Mouse (Mus musculus): Measurements from ENCODE around the gene Upk1a. TPM values are rescaled to one million over a fixed set of nuclear protein-coding genes. Genes with fewer than 3 reads are reported as not detected.

Gene Upk1a
- total and polyA plus RNA-seq, 3 experiments = 0.54 to 1.6 TPM; not detected in 1

DNA sequence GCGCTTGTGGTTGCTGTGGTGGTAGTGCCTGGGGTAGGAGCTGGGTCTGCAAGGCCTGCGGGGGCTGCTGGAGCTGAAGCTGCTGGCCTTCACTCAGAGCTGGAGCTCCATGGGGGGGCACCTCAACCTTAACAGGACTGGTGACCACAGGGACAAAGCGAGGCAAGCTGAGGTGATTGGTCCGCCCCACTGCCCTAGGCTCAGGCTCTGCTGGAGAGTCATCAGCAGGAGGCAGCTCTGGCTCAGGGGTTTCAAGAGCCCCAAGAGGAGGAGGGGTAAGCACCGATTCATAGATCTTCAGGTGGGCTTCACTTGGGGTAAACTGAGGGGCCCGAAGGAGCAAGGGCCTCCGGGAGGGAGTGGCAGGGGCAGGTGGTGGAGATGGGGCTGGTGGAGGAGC is 27.5 kb downstream of the Upk1a start:
- H3K79me2 ChIP-seq (ENCODE audit: control insufficient read depth, insufficient read depth, low read length, poor library complexity) = peaks cover 32% of the 10 kb centered on the region
- H3K9me3 ChIP-seq (replicated peaks; ENCODE audit: insufficient read depth, low read length) = no peaks in the 10 kb centered on the region
- H3K27ac ChIP-seq (ENCODE audit: control insufficient read depth, low read depth, low read length) = no peak overlapping the region
- H3K4me1 ChIP-seq (ENCODE audit: control insufficient read depth in 1 of 2, insufficient read depth in 2 of 2, low read length in 2 of 2) = peaks cover 1 to 3% of the 10 kb centered on the region in 2 experiments; a peak in 3 of 4 replicates
- peaks cover 5 to 13% of the 10 kb centered on the region in 2 experiments; a peak in 2 of 4 replicates for H3K36me3 ChIP-seq (ENCODE audit: control insufficient read depth in 1 of 2, insufficient read depth in 2 of 2, low read length in 2 of 2)
- no peaks in the 10 kb centered on the region for H3K27me3 ChIP-seq (ENCODE audit: control insufficient read depth in 1 of 2, insufficient read depth in 2 of 2, low read length in 2 of 2)
- no peak for TF ChIP-seq HCFC1 (IDR thresholded peaks at IDR 0.05; ENCODE audit: low read depth, low read length)
- no peak for TF ChIP-seq RCOR1 (IDR thresholded peaks at IDR 0.05; ENCODE audit: low read depth, low read length)
- TF ChIP-seq TBP (IDR thresholded peaks at IDR 0.05; ENCODE audit: low read depth, low read length) = no peak
- no peak for DNase-seq (ENCODE audit: low read depth, low spot score)
- no peak overlapping the region for H3K4me3 ChIP-seq (ENCODE audit: control insufficient read depth in 1 of 2, insufficient read depth in 1 of 2, low read depth in 2 of 2, low read length in 2 of 2)
- H3K9ac ChIP-seq (ENCODE audit: control insufficient read depth, low read depth, low read length, poor library complexity, severe bottlenecking) = no peak overlapping the region

DNA sequence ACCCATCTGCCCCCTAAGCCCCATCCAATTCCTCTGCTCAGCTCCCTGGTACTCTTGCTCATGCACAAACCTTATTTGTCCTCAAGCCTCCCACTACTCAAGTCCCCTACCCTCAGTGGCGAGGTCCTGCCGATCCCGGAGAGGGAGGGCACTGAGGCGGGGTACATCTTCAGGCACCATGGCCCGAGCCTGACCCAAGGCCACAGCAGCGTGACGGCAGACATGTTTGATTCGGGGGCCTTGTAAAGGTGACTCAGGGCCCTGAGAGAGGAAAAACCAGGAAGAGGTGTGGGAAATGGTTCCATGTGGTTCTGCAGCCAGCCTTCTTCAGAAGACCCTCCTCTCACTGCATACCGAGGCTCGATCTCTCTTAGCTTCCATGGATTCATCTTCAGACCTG is 28.3 kb downstream of the Upk1a start:
- Histone ChIP-seq H3K4me3 (ENCODE audit: control insufficient read depth in 1 of 2, insufficient read depth in 1 of 2, low read depth in 2 of 2, low read length in 2 of 2) (no peak overlapping the region), H3K9me3 (replicated peaks; ENCODE audit: insufficient read depth, low read length) (no peaks in the 10 kb centered on the region), H3K36me3 (ENCODE audit: control insufficient read depth in 1 of 2, insufficient read depth in 2 of 2, low read length in 2 of 2) (peaks cover 5 to 14% of the 10 kb centered on the region in 2 experiments; a peak in 2 of 4 replicates), H3K4me1 (ENCODE audit: control insufficient read depth in 1 of 2, insufficient read depth in 2 of 2, low read length in 2 of 2) (no peaks in the 10 kb centered on the region; a peak in 1 of 4 replicates), H3K27me3 (ENCODE audit: control insufficient read depth in 1 of 2, insufficient read depth in 2 of 2, low read length in 2 of 2) (no peaks in the 10 kb centered on the region), H3K9ac (ENCODE audit: control insufficient read depth, low read depth, low read length, poor library complexity, severe bottlenecking) (no peak overlapping the region), H3K79me2 (ENCODE audit: control insufficient read depth, insufficient read depth, low read length, poor library complexity) (peaks cover 30% of the 10 kb centered on the region), H3K27ac (ENCODE audit: control insufficient read depth, low read depth, low read length) (no peak overlapping the region)
- TF ChIP-seq BHLHE40 (IDR thresholded peaks at IDR 0.05; ENCODE audit: borderline replicate concordance, low read depth, low read length) (no peak), MYC (IDR thresholded peaks at IDR 0.05; ENCODE audit: low read depth, low read length) (no peak), ZKSCAN1 (IDR thresholded peaks at IDR 0.05; ENCODE audit: low read depth, low read length) (no peak), MEF2A (IDR thresholded peaks at IDR 0.05; ENCODE audit: extremely low read depth, insufficient replicate concordance, low read depth, low read length, poor library complexity, severe bottlenecking) (no peak), USF1 (IDR thresholded peaks at IDR 0.05; ENCODE audit: low read depth, low read length) (no peak), POLR2A (IDR thresholded peaks at IDR 0.05; ENCODE audit: control insufficient read depth in 1 of 2, insufficient read depth in 1 of 2, low read depth in 1 of 2, low read length in 2 of 2, poor library complexity in 1 of 2) (no peak), MAZ (IDR thresholded peaks at IDR 0.05; ENCODE audit: low read depth, low read length) (no peak), MAFK (IDR thresholded peaks at IDR 0.05; ENCODE audit: borderline replicate concordance, low read depth, low read length) (no peak), ZMIZ1 (IDR thresholded peaks at IDR 0.05; ENCODE audit: low read depth, low read length) (no peak), TCF12 (IDR thresholded peaks at IDR 0.05; ENCODE audit: low read depth, low read length) (no peak)
- DNase-seq (ENCODE audit: low read depth, low spot score) = no peak

DNA sequence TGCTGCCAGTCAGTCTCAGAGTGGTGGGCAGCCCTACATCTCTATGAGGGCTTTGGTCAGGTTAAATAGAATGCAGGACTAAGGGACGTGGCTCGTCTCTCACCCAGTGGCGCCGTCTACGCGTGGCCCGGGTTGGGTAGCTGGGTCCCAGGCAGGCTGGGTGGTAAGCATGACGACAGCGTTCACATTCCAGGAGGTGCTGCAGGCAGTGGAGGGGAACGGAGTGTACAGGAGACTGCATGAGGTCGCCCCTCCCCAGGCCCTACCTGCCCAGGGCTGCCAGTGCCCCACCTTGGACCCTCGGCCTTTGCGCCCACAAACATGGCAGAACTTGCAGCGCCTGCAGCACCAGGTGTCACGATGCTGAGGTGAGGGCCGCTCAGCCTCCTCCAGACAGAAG is 31.1 kb downstream of the Upk1a start:
- Histone ChIP-seq H3K9me3 (replicated peaks; ENCODE audit: insufficient read depth, low read length) (no peaks in the 10 kb centered on the region), H3K4me3 (ENCODE audit: control insufficient read depth in 1 of 2, insufficient read depth in 1 of 2, low read depth in 2 of 2, low read length in 2 of 2) (no peak overlapping the region), H3K36me3 (ENCODE audit: control insufficient read depth in 1 of 2, insufficient read depth in 2 of 2, low read length in 2 of 2) (peaks cover 0 to 21% of the 10 kb centered on the region in 2 experiments; a peak in 2 of 4 replicates), H3K9ac (ENCODE audit: control insufficient read depth, low read depth, low read length, poor library complexity, severe bottlenecking) (no peak overlapping the region), H3K27me3 (ENCODE audit: control insufficient read depth in 1 of 2, insufficient read depth in 2 of 2, low read length in 2 of 2) (no peaks in the 10 kb centered on the region), H3K4me1 (ENCODE audit: control insufficient read depth in 1 of 2, insufficient read depth in 2 of 2, low read length in 2 of 2) (no peaks in the 10 kb centered on the region), H3K27ac (ENCODE audit: control insufficient read depth, low read depth, low read length) (no peak overlapping the region), H3K79me2 (ENCODE audit: control insufficient read depth, insufficient read depth, low read length, poor library complexity) (peaks cover 6% of the 10 kb centered on the region; the same call in 1 of the 2 replicates)
- no peak for TF ChIP-seq NRF1 (IDR thresholded peaks at IDR 0.05; ENCODE audit: insufficient read depth, low read depth, low read length, poor library complexity, severe bottlenecking)
- no peak for TF ChIP-seq BHLHE40 (IDR thresholded peaks at IDR 0.05; ENCODE audit: borderline replicate concordance, low read depth, low read length)
- DNase-seq (ENCODE audit: low read depth, low spot score) = no peak

Measured in MEL (cell line).